Mouse (Mus musculus) spleen, postnatal 36 days (tissue): ENCODE measurements at regions not wholly inside any gene's neighbourhood (a gene's known extent, or its start where the extent isn't known, plus 50 kb on each side); places are given as distances from the start of the nearest gene placed in this dataset.

ENCODE experiments used
- DNase-seq, 2 experiments: peaks; one replicate each; pipeline ENCODE4 v3.0.0; 2022; ENCODE audit warnings: low spot score in 2 of 2, mixed read lengths in 1 of 2

- DNase-seq, result no peak
Measured at GRCm38 (mm10) chr8:8183233-8183622, 477.8 kb downstream of the Efnb2 start.

- no peak for DNase-seq
Measured at GRCm38 (mm10) chr8:8182616-8183232, 478.3 kb downstream of the Efnb2 start.

GRCm38 (mm10) chr8:8182108-8182507 lies 478.9 kb downstream of the Efnb2 start:
- no peak for DNase-seq

GRCm38 (mm10) chr8:8174286-8174685 lies 486.8 kb downstream of the Efnb2 start:
- DNase-seq, result no peak

- DNase-seq, result no peak
Measured at GRCm38 (mm10) chr8:8168674-8169073, 492.4 kb downstream of the Efnb2 start.

GRCm38 (mm10) chr8:8168250-8168649 lies 492.8 kb downstream of the Efnb2 start:
- no peak for DNase-seq

GRCm38 (mm10) chr8:8147527-8147926 lies 513.5 kb downstream of the Efnb2 start:
- no peak for DNase-seq

- no peak for DNase-seq
Measured at GRCm38 (mm10) chr8:8142933-8143495, 518.0 kb downstream of the Efnb2 start.

- DNase-seq, result no peak
Measured at GRCm38 (mm10) chr8:8142461-8142860, 518.6 kb downstream of the Efnb2 start.

- no peak for DNase-seq
Measured at GRCm38 (mm10) chr8:8139720-8140119, 521.3 kb downstream of the Efnb2 start.

- DNase-seq, result no peak
Measured at GRCm38 (mm10) chr8:8133001-8133785, 527.8 kb downstream of the Efnb2 start.

GRCm38 (mm10) chr8:8131961-8132376 lies 529.1 kb downstream of the Efnb2 start:
- no peak for DNase-seq

- no peak for DNase-seq
Measured at GRCm38 (mm10) chr8:8130806-8131205, 530.2 kb downstream of the Efnb2 start.

GRCm38 (mm10) chr8:8115595-8116429 lies 545.2 kb downstream of the Efnb2 start:
- DNase-seq, result no peak

GRCm38 (mm10) chr8:8114604-8115003 lies 546.4 kb downstream of the Efnb2 start:
- no peak for DNase-seq

- no peak for DNase-seq
Measured at GRCm38 (mm10) chr8:8109785-8110350, 551.2 kb downstream of the Efnb2 start.

GRCm38 (mm10) chr8:8103492-8103891 lies 557.5 kb downstream of the Efnb2 start:
- no peak for DNase-seq

GRCm38 (mm10) chr8:8102010-8102727 lies 558.9 kb downstream of the Efnb2 start:
- DNase-seq, result no peak

GRCm38 (mm10) chr8:8092551-8092950 lies 568.5 kb downstream of the Efnb2 start:
- DNase-seq, result no peak

- DNase-seq, result no peak
Measured at GRCm38 (mm10) chr8:8084652-8085051, 576.4 kb downstream of the Efnb2 start.

- no peak for DNase-seq
Measured at GRCm38 (mm10) chr8:8064074-8064473, 597.0 kb downstream of the Efnb2 start.
